Mouse (Mus musculus) heart, postnatal 0 days (tissue): ENCODE measurements at regions not wholly inside any gene's neighbourhood (a gene's known extent, or its start where the extent isn't known, plus 50 kb on each side); places are given as distances from the start of the nearest gene placed in this dataset.

ENCODE experiments used
- ATAC-seq: fragments of 200-750 bp; cut with Nextera tagmentation; 2 replicates; pipeline ENCODE4 v1.8.0; 2017; ENCODE audit warnings: low read depth, moderate number of reproducible peaks, moderate library complexity; ENCODE audit not compliant: insufficient read depth
- DNase-seq: peaks from one replicate; pipeline ENCODE4 v3.0.0-alpha.2; 2016; ENCODE audit warnings: low spot score
- H3K27ac ChIP-seq: fragments of 300-500 bp; sonication (generic); 2 replicates; pipeline ENCODE4 v1.5.1; 2014; ENCODE audit warnings: low read depth, mild to moderate bottlenecking
- H3K27me3 ChIP-seq: fragments of 300-500 bp; sonication (generic); 2 replicates; pipeline ENCODE4 v1.6.1; 2014; ENCODE audit warnings: low read length, mixed read lengths; ENCODE audit not compliant: control insufficient read depth, insufficient read depth
- H3K36me3 ChIP-seq: fragments of 300-500 bp; sonication (generic); replicated peaks from 2 replicates; pipeline ENCODE4 v1.6.1; 2014; ENCODE audit warnings: low read length, mixed read lengths; ENCODE audit not compliant: control insufficient read depth, insufficient read depth
- H3K4me1 ChIP-seq: fragments of 300-500 bp; sonication (generic); 2 replicates; pipeline ENCODE4 v1.6.1; 2014; ENCODE audit warnings: antibody characterized with exemption; ENCODE audit not compliant: control insufficient read depth, insufficient read depth
- H3K4me2 ChIP-seq: fragments of 300-500 bp; sonication (generic); 2 replicates; pipeline ENCODE4 v1.6.1; 2014; ENCODE audit warnings: low read depth, mild to moderate bottlenecking, low read length, moderate library complexity
- H3K4me3 ChIP-seq: fragments of 300-500 bp; sonication (generic); 2 replicates; pipeline ENCODE4 v1.5.1; 2014; ENCODE audit warnings: low read depth, low read length
- H3K9ac ChIP-seq: fragments of 300-500 bp; sonication (generic); replicated peaks from 2 replicates; pipeline ENCODE4 v1.6.1; 2014; ENCODE audit warnings: low read depth, low read length, mixed read lengths
- H3K9me3 ChIP-seq: fragments of 300-500 bp; sonication (generic); replicated peaks from 2 replicates; pipeline ENCODE4 v1.6.1; 2016; ENCODE audit warnings: low read length; ENCODE audit not compliant: control insufficient read depth
- CTCF ChIP-seq: IDR thresholded peaks from 2 replicates; pipeline ENCODE4 v1.5.1; 2016; ENCODE audit warnings: antibody characterized with exemption, control low read depth, low read depth
- EP300 ChIP-seq: IDR thresholded peaks from 2 replicates; pipeline ENCODE4 v1.6.1; 2016; ENCODE audit warnings: antibody characterized with exemption, low read depth
- WGBS: fragments of 180-500 bp; shearing (Covaris S2); extraction: QIAGEN DNeasy Blood & Tissue Kit; methylation state at CpG from one replicate; pipeline ENCODE4 v1.1.7; 2014; 5-methylcytosine and 5-hydroxymethylcytosine counted together

DNA sequence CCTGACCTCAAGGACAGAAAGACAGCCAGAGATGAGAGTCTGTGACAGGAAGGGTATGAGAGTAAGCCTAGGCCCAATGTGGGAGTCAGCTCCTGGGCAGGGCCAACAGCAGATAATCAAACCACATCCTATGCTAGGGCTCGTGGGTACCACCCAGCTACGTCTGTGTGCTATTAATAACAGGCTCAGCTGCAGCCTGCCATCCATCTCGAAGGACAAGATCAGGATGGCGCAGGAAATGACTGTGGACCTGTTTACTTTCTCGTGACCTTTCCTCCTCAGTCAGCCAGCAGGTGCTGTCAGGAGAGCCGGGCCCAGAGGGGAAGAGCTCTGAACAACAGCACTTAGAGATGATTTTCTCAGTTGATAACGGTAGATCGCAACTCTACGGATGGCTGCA lies 169.1 kb downstream of the Plk2 start:
- Histone ChIP-seq H3K4me3 (no peak overlapping the region), H3K4me2 (peak overlapping the region; percentile 9; the same call in 1 of the 2 replicates), H3K9ac (no peak overlapping the region), H3K4me1 (peaks cover 8% of the 10 kb centered on the region), H3K27ac (no peak overlapping the region), H3K36me3 (no peaks in the 10 kb centered on the region), H3K27me3 (no peaks in the 10 kb centered on the region), H3K9me3 (no peaks in the 10 kb centered on the region)
- TF ChIP-seq EP300, result no peak
- TF ChIP-seq CTCF, result no peak
- ATAC-seq (peak; percentile 42; the same call in 1 of the 2 replicates), DNase-seq (no peak)
- WGBS, result 29% methylated on average over 9 of the region's 9 CpGs

DNA sequence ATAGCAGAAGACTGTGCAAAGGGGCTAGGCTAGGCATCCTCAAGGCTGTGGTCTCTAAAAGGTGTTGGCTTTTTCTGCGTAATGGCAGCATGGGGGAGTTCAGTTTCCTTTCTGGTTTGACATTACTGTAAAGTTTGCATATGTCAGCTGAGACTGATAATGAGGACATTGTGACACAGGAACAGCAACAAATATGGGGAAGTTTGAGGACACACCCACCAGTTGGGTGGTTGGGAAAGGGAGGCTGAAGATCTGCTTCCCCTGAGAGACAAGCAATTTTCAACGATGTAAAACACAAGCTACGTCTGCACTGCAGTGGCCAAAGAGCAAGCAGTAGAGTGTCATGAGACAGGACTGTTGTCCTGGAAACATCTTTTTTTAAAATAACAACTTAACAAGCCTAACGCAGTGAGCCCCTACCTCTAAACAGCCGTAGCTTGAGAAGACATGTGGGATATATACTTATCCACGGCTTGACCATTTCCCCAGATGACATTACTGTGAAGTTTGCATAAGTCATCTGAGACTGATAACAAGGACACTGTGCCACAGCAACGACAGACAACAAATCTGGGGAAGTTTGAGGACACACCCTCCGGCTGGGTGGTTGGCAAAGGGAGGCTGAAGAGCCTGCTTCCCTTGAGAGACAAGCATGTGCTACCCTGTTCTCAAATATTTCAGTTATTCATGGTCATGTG lies 173.8 kb downstream of the Plk2 start:
- H3K9me3 ChIP-seq, result no peaks in the 10 kb centered on the region
- no peak overlapping the region for H3K4me2 ChIP-seq
- WGBS, result 58% methylated on average over 8 of the region's 8 CpGs
- DNase-seq, result no peak
- H3K4me3 ChIP-seq, result no peak overlapping the region
- no peaks in the 10 kb centered on the region for H3K27me3 ChIP-seq
- TF ChIP-seq EP300 (no peak), CTCF (no peak)
- H3K27ac ChIP-seq, result no peak overlapping the region
- ATAC-seq, result no peak
- H3K9ac ChIP-seq, result no peak overlapping the region
- H3K4me1 ChIP-seq, result peaks cover 7% of the 10 kb centered on the region
- H3K36me3 ChIP-seq, result no peaks in the 10 kb centered on the region

DNA sequence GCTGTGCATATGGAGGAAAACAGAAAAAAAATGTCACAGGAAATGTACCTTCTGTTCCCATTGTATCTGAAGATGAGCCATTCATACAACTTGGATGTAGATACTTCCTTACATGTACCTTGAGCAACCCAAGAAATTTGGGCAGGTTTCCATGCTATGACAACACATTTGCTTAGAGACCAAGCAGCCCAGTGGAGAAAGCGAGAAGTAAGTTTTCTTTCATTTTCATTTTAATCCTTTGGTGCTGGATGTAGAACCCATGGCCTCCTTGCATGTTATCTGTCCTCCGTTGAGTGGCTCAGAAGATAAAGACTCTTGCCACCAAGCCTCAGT lies 174.3 kb downstream of the Plk2 start:
- Histone ChIP-seq H3K36me3 (no peaks in the 10 kb centered on the region), H3K4me2 (no peak overlapping the region), H3K4me3 (no peak overlapping the region), H3K9ac (no peak overlapping the region), H3K4me1 (peaks cover 2% of the 10 kb centered on the region), H3K27ac (no peak overlapping the region), H3K9me3 (no peaks in the 10 kb centered on the region), H3K27me3 (no peaks in the 10 kb centered on the region)
- no peak for ATAC-seq
- no peak for DNase-seq
- whole genome bisulfite sequencing, result 88% methylated on average over 2 of the region's 2 CpGs
- TF ChIP-seq CTCF, result no peak
- TF ChIP-seq EP300, result no peak

DNA sequence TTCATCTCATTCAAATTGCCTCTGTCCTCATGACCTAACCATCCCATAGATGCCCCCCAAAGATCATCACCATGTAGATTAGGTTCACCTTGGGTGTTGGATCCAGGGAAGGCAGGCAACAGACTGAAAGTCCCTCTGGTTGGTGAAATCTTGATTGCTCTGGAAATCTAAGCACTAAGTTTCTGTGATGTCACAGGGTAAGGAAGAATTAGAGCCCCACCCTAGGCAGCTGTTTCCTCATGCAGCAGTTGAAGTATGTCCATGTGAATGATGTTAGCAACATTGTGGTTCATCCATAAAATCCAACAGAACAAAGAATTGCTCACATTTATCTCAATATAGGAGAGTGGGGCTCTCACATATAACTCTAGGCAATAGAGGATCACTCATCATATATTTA lies 175.5 kb downstream of the Plk2 start:
- ATAC-seq, result no peak
- Histone ChIP-seq H3K4me2 (no peak overlapping the region), H3K9me3 (no peaks in the 10 kb centered on the region), H3K36me3 (no peaks in the 10 kb centered on the region), H3K27me3 (no peaks in the 10 kb centered on the region), H3K9ac (no peak overlapping the region), H3K4me3 (no peak overlapping the region), H3K27ac (no peak overlapping the region), H3K4me1 (no peaks in the 10 kb centered on the region)
- no peak for DNase-seq
- TF ChIP-seq EP300 (no peak), CTCF (no peak)

DNA sequence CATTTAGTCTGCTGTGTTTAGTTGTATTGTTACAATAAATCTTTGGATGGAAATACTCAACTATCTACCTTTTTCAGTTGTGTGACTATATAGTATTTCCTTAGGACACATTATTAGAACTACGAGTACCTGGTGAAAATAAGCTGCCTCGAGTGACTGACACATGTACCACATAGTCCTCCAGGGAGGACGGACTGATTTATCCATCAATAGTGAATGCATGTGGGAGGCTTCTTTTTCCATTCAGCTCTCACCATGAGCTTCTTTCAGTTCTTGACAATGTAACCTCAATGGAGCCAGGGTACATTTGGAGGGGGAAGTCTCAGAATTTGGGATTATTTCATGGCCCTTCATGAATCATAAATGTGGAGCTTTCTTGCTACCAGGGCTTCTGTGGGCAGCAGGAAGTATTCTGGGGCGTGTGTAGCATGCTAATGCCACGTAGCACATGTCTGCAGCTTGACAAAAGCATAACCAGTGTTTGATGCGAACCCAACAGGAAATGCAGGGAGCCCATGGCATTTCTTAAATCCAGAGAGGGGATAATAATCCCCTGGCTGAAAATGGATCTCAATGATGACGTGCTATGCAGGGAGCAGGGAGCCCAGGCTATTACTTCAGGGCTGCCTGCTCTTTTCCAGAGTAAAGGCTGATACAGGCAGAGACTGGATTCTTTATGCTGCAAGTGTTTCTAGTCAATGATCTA lies 178.7 kb downstream of the Plk2 start:
- no peaks in the 10 kb centered on the region for H3K9me3 ChIP-seq
- no peak for DNase-seq
- H3K27me3 ChIP-seq, result no peaks in the 10 kb centered on the region

More for the DNA sequence above, 178.7 kb downstream of the Plk2 start:
- Histone ChIP-seq H3K9ac (no peak overlapping the region), H3K36me3 (no peaks in the 10 kb centered on the region), H3K4me3 (no peak overlapping the region), H3K4me2 (no peak overlapping the region), H3K27ac (no peak overlapping the region), H3K4me1 (0 out of 2 replicates have a peak, but pooled peaks cover 1% of the 10 kb centered on the region)
- ATAC-seq, result no peak
- no peak for TF ChIP-seq EP300
- WGBS, result 76% methylated on average over 7 of the region's 7 CpGs
